Mouse (Mus musculus) E14TG2a.4 (cell line): ENCODE results near the gene Bnc1.

ENCODE experiments used
- H3K27me3 ChIP-seq: 2 replicates; pipeline ENCODE4 v1.6.1; 2014; ENCODE audit warnings: low read length, control low read depth; ENCODE audit not compliant: insufficient read depth
- H3K36me3 ChIP-seq: 2 replicates; pipeline ENCODE4 v1.6.1; 2014; ENCODE audit warnings: low read length, control low read depth; ENCODE audit not compliant: insufficient read depth
- H3K4me1 ChIP-seq: replicated peaks from 2 replicates; pipeline ENCODE4 v1.6.1; 2014; ENCODE audit warnings: low read depth, low read length, control low read depth
- H3K4me3 ChIP-seq: replicated peaks from 2 replicates; pipeline ENCODE4 v1.5.1; 2014; ENCODE audit warnings: mild to moderate bottlenecking, low read length
- H3K9me3 ChIP-seq: 2 replicates; pipeline ENCODE4 v1.6.1; 2014; ENCODE audit warnings: low read length, control low read depth
- CTCF ChIP-seq: conservative IDR thresholded peaks from 2 replicates; pipeline ENCODE4 v1.5.1; 2014; ENCODE audit warnings: low read length
- NANOG ChIP-seq: IDR thresholded peaks from 2 replicates; pipeline ENCODE4 v1.6.1; 2014; ENCODE audit warnings: borderline replicate concordance, low read length, mixed read lengths
- POU5F1 ChIP-seq: IDR thresholded peaks from 2 replicates; pipeline ENCODE4 v1.6.1; 2014; ENCODE audit warnings: low read length, borderline replicate concordance

Gene Bnc1

GRCm38 (mm10) chr7:81992131-81993061, at the start of gene Bnc1:
Gene Bnc1 (minus strand): TSS chr7:81992292.
- Histone ChIP-seq H3K4me1 (peaks cover 21% of the 10 kb centered on the region), H3K4me3 (peak within 1 kb of the TSS; percentile 75), H3K36me3 (no peaks in the 10 kb centered on the region), H3K9me3 (no peaks in the 10 kb centered on the region), H3K27me3 (peaks cover 77% of the 10 kb centered on the region)
- no peak for TF ChIP-seq CTCF
- no peak for TF ChIP-seq NANOG
- no peak for TF ChIP-seq POU5F1

GRCm38 (mm10) chr7:82033347-82033746, 41.3 kb upstream of the Bnc1 start:
- H3K27me3 ChIP-seq: no peaks in the 10 kb centered on the region
- no peaks in the 10 kb centered on the region for H3K36me3 ChIP-seq
- TF ChIP-seq CTCF (no peak), POU5F1 (no peak), NANOG (no peak)
- peaks cover 3% of the 10 kb centered on the region; the same call in 1 of the 2 replicates for H3K4me1 ChIP-seq
- H3K9me3 ChIP-seq: no peaks in the 10 kb centered on the region
- no peak overlapping the region for H3K4me3 ChIP-seq

DNA sequence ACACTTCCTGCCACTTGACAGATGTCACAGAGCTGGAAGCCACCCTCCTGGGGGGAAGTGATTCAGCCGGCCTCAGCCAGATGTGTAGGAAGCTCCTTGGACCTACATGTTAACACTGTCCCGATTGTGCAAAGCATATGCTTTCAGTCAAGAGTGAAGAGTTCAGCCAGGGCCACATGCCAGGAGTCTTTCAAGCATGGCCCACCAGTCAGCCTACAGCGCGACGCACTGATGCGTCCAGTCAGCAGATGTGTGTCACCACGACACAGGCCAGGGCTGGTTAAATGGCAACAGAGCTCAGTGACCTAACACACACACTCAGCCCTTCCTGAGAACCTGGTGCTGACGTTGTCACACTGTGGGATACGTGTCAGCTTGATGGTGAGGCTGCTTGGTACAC, 37.6 kb upstream of the Bnc1 start:
- TF ChIP-seq NANOG: no peak
- no peak for TF ChIP-seq CTCF
- TF ChIP-seq POU5F1: no peak
- no peak overlapping the region for H3K4me3 ChIP-seq
- no peaks in the 10 kb centered on the region for H3K9me3 ChIP-seq
- H3K27me3 ChIP-seq: no peaks in the 10 kb centered on the region; the same call in 1 of the 2 replicates
- H3K4me1 ChIP-seq: peaks cover 3% of the 10 kb centered on the region; the same call in 1 of the 2 replicates
- H3K36me3 ChIP-seq: no peaks in the 10 kb centered on the region

DNA sequence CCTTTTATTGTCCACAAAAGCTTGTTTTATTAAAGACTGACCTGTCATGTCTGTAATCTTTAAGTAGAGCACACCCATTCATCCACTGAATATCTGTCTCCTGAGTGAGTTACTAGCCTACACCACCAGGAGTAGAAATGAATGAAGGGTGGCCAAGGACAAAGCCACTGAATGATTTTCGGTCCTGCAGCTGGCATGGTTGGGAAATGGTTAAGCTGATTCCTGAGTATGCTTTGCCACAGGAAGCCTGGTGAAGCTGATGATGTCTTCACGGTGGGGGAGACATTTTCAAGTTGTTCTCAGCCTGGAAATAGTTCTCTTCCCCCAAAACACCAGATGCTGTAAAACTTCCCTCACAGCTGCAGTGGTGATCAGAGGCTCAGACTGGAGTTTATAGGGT, 33.7 kb upstream of the Bnc1 start:
- TF ChIP-seq POU5F1 (no peak), CTCF (no peak), NANOG (no peak)
- no peak overlapping the region for H3K4me3 ChIP-seq
- H3K27me3 ChIP-seq: no peaks in the 10 kb centered on the region; the same call in 1 of the 2 replicates
- no peaks in the 10 kb centered on the region for H3K36me3 ChIP-seq
- no peaks in the 10 kb centered on the region for H3K4me1 ChIP-seq
- no peaks in the 10 kb centered on the region for H3K9me3 ChIP-seq

DNA sequence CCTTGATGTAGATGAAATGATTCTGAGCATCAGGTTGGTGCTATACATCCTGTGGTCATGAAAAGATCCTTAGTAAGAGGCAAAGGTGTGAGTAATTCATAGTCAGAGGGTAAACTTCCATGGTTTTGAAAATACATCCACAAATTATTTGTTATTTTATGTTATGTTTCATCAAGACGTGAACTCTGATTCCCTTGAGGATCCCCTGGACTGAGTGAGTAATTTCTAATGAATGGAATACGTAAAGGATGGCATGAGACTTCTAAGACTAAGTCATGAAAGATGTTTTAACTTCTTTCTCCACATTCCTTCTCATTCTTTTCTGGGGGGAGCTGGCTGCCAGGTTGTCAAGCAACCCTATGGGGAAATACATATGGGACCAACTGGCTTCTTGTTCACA, 31.6 kb upstream of the Bnc1 start:
- H3K36me3 ChIP-seq: no peaks in the 10 kb centered on the region
- no peak overlapping the region for H3K4me3 ChIP-seq
- no peak for TF ChIP-seq CTCF
- TF ChIP-seq NANOG: no peak
- no peak for TF ChIP-seq POU5F1
- H3K4me1 ChIP-seq: no peaks in the 10 kb centered on the region
- no peaks in the 10 kb centered on the region; the same call in 1 of the 2 replicates for H3K27me3 ChIP-seq
- H3K9me3 ChIP-seq: no peaks in the 10 kb centered on the region

- Histone ChIP-seq H3K9me3 (no peaks in the 10 kb centered on the region), H3K36me3 (no peaks in the 10 kb centered on the region), H3K4me1 (peaks cover 10% of the 10 kb centered on the region), H3K27me3 (peaks cover 2% of the 10 kb centered on the region; the same call in 1 of the 2 replicates), H3K4me3 (no peak overlapping the region)
- no peak for TF ChIP-seq CTCF
- TF ChIP-seq NANOG: no peak
- TF ChIP-seq POU5F1: no peak
Measured at GRCm38 (mm10) chr7:82022404-82022803, 30.3 kb upstream of the Bnc1 start.

DNA sequence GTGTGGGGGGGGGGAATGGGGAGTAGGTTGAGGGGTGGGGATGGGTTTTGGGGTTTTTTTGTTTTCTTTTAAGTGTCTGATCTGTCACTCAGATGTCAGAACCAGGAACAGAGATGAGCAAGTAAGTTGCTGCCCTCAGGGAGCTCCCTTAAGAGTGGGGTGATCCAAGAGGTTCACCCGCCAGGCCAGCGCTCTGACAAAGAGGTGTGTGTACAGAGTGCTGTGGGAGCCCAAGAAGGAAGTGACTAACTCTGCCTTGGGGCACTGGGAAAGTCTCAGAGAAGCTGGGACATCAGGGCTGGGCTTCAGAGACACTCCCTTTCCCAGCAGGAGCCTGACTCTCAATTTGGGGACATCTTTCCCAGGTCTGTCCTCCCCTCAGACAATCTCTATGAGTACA, 25.9 kb upstream of the Bnc1 start:
- peaks cover 11% of the 10 kb centered on the region; the same call in 1 of the 2 replicates for H3K27me3 ChIP-seq
- H3K4me3 ChIP-seq: no peak overlapping the region
- H3K9me3 ChIP-seq: no peaks in the 10 kb centered on the region
- TF ChIP-seq NANOG (no peak), POU5F1 (no peak), CTCF (no peak)
- no peaks in the 10 kb centered on the region for H3K36me3 ChIP-seq
- H3K4me1 ChIP-seq: peaks cover 20% of the 10 kb centered on the region

DNA sequence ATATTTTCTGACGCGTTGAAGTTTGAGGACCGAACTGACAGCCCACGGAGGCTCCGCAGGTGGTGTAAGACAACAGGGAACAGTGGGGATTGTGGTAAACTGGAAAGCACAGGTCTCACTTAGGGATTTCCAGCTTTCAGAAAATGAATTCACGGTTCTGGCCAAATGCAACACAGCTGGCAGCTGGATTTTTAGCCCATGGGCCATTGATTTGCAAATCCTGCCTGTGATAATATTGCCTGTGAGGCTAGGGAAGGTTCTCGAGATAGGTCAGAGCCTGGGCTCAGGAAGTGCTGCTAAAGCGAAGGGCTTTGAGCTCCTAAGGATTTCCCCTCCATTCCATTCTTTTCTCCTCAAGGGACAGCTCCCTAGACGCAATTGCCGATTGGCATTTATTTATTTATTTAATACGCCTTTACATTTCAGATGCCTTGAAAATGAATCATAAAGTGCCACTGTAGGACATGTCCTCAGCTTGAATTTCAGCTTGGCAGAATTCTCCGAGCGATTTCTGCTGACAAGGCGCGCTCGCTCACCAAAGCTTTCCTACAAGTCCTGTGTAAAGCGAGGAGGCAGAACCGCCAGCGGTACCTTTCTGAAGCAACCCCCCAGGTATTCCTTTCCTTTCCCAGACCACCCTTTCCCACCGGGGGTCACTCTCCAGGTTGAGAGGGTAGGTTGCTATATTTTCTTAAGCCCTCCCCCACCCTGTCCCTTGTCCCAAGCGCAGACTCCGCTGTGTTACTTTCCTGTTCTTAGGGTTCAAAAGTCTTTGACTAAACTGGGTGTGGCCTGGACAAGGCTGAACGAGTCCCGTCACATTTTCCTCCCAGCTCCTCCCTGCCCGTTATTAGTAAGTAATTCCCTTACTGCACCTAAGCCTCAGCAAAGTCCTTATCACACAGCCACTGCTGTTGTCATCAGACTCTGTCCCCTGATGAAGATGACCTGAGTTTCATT, 24.9 kb upstream of the Bnc1 start:
- Histone ChIP-seq H3K4me3 (no peak overlapping the region), H3K9me3 (no peaks in the 10 kb centered on the region), H3K36me3 (no peaks in the 10 kb centered on the region), H3K4me1 (peaks cover 22% of the 10 kb centered on the region), H3K27me3 (peaks cover 11% of the 10 kb centered on the region; the same call in 1 of the 2 replicates)
- TF ChIP-seq POU5F1 (no peak), NANOG (no peak), CTCF (no peak)
